Mouse (Mus musculus): ENCODE measurements around the gene Gdpd3.
A peak's percentile ranks its signal among the peaks of the same experiment; 100 is the strongest.

DNA sequence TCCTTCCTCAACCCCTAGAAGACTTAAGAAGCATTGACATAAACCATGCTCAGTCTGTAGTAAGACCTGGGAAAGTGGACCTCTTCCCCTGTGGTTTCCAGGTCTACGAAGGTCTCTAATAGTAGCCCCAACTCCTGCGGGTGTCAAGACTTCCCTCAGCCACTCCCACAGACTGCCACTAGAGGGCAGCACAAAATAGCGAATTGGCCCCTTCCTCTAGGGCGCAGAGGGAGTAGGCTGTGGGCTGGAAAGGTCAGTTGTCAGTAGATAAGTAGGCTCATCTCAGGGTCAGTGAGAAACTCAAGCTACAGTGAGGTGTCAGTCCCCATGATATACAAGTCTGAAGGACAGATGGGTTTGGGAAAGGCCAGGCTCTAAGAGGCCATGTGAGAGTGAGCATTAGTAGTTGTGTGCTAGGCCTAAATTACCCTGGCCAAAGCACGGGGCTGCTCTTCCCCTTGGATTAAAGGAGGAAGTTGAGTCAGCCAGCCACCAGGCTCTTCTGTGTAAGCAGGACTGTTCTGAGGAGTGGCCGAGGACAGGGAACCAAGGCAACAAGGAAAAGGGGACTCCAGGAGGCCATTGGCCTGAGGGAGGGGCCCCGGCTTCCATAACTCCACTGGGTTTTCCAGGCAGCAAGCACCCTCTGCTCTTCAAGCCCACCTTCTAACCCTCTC is 55.8 kb downstream of the Gdpd3 start:
- TF ChIP-seq CTCF (IDR thresholded peaks at IDR 0.05; ENCODE audit: extremely low read depth, insufficient read length, insufficient replicate concordance, low read depth, low read length) = peak; percentile 97; the same call in 1 of the 2 replicates
- no peak for TF ChIP-seq POLR2A (IDR thresholded peaks at IDR 0.05; ENCODE audit: low read depth, low read length)

All from small intestine, adult 2 months (tissue).